Mouse (Mus musculus) retina, adult 2 months (tissue): ENCODE results near the gene Ndufa13.

Experiments
- DNase-seq: peaks from one replicate; pipeline ENCODE4 v3.0.0-alpha.2; 2012; ENCODE audit warnings: low read depth, low spot score

Ndufa13 gene

DNA sequence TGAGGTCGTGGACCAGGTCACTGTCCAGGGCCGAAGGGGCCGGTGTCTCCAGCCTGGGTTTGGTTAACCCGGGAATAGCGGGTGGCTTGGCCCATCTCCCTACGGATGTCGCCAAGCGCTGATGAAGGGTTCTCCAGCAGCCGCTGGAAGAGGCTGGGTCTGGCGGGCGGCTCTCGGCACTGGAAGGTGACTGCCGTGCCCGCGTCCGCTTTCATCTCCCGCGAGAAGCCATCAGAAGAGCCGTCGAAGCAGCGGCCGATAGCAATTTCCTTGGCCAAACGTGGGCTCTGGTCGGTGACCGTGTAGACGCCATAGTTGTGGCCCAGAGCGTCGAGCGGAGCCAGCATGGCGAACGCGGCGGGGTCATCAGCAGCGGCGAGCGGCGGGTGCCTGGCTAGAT lies 21.5 kb downstream of the Ndufa13 start:
- DNase-seq = no peak

DNA sequence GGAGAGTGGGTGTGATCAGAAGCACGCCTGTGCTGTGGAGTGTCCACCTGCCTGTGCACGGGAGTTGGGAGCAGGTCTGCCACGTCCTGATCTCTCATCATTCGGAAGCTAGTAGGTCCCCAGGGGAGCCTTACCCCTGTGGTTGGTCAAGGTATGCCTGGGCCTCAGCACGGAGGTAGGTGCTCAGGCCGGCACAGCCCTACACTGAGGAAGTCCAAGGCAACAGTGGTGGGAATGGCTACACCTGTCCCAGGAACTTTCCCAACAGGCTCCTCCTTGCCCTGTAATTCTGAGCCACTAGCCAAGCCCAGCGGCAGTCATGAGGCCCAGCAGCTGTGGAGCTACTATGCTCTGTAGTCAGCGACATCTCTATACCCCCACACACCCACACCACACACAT lies 22.7 kb downstream of the Ndufa13 start:
- no peak for DNase-seq

DNA sequence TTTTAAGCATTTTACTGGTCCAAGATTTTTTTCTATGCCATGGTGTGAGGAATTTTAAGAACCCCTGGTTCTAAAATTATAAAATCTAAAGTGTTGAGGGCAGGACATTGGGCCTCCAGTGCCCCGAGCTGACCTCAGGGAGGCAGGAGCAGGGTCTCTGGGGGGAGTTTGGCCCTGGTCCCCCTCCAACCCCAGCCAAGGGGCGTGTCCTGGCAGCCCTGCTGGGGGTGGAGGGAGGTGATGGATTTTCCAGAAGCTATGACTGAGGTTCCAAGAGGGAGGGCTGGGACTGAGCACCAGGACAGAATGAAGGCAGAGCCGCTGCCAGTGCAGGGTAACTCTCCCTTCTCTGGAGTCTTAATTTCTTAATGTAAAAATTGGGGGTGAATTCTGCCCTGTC lies 24.4 kb downstream of the Ndufa13 start:
- DNase-seq = no peak

DNA sequence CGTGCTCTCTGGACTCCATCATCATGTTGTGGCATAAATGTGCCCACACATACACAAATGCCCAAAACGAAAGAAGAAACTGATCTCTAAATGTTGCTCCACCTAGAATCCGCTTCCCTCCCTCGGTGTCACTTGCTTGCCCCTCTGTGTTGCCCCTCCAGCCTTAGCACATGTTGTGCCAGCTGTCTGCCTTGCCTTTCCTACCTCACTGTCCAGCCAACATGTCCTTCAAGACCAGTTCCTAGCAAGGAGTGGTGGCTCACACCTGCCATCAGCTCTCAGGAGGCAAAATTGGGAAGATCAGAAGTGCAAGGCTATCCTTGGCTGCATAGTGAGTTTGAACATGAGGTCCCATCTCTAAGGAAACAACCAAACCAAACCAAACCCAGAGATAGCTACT lies 25.0 kb downstream of the Ndufa13 start:
- DNase-seq = no peak

DNA sequence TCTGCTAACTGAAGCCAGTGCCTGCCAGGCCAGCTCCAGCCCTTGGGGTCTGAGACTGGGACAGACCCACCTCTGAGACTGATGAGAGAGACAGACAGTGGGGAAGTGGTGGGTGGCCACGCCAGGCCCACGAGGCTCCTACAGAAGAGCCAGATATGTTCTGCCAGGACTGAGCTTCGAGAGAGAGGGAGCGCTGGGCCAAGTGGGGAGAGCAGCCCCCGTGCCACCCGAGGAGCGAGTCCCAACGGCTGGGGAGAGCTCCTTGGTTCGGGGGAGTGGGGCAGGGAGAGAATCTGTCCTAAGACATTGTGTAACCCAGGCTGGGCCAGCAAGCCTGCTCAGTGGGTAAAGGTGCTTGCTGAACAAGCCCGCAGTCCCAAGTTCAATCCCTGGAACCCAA lies 25.4 kb downstream of the Ndufa13 start:
- DNase-seq = no peak

DNA sequence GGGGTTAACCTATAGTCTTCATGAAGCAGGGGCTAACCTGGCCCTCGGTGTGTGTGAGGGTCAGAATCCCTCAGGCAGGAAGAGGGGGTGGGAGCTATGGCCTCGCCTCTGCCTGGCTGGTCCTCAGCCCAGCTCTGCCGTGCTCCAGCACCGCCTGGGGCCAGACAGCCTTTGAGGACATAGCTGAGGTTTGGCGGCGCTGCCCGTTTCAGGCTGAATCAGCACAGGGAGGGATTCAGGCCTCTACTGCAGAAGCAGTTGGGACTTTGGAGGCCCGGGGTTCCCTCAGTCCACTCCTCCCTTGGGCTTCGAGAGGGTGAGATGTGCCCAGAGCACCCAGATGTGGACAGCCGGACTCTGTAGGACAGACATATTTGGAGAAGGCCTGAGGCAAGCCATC lies 26.3 kb downstream of the Ndufa13 start:
- no peak for DNase-seq

DNA sequence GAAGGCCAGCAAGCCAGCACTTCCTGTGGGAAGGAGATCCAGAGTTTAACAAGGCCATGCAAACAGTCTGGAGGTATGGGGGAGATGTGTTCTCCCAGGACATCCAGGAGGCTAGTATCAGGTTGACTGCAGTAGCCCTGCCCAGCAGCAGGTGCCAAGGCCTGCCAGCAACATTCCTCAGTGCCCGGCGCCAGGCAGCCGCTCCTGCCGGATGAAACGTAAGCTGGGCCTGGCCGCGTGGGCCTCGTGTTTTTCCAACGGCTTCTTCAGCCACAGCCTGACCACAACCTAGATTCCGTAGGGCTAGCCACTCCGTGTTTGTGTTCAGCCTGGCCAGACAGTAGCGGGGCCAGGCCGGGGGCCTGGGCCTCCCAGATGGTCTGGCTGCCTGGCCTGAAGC lies 27.7 kb downstream of the Ndufa13 start:
- DNase-seq = no peak

DNA sequence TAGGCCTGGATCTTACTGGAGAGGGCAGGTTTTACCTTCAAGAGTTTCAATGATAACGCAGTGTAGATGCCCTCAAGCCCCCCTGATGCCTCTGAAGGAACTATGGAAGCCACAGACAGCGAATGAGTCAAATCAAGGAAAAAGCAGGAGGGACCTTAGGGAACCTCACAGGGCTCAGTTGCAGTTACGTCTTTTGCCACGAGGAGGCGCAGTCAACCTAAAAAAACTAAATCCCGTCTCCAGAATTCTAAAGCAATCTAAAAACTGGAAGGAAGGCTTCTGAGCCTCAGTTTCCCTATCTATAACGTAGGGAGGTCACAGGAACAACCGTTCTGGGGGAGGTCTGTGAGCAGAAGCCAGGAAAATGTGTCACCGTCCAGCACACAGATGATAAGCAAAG lies 28.2 kb downstream of the Ndufa13 start:
- peak; percentile 34 for DNase-seq

DNA sequence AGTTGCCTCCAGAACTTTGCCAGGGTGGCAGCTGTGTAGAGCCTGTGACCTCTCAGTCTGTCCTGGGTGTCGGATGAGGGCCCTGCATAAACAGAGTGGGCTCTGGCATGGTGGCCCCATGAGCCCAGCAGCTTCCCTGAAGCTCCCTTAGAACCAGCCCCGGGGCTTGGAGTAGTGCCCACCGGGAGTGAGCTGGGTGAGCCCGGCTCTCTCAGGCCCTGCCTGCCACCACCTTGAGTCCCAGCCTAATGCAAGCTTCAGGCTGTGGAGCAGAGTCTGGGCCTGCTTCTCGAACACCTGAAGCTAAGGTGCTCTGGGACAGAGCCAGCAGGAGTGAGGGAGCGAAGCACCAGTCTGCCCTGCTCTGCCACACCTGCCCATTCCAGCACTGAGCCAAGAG lies 31.5 kb downstream of the Ndufa13 start:
- no peak for DNase-seq

DNA sequence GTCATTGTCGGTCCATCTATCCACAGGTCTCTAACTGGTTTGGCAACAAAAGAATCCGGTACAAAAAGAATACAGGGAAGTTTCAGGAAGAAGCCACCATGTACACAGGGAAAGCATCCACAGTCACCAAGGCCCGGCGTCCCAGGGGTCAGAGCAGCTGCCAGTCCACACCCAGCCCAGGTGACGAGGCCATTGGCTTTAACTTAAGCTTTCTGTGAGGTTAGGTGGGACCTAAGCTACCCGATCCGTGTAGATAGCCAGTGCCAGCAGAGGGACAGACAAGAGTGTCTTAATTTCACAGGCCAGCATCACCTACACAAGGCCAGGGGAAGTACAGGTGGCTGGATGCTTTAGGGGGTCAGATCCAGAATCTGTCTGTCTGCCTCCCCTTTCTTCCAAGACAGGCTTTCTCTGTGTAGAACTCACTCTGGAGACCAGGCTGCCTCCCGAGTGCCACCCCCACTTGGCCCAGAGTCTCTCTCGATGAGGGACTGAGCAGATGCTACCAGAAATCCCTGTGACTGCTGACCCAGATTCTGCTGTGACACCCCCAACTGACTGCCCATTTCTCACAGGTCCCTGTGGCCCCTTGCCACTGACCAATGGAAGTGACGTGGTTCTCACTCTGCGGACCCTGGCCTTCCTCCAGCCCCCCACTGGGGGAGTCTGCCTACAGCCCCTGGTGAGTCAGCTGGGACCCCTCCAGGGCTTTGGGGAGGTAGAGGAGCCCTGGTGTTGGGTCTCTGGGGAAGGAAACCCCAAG lies 32.2 kb downstream of the Ndufa13 start:
- no peak for DNase-seq

DNA sequence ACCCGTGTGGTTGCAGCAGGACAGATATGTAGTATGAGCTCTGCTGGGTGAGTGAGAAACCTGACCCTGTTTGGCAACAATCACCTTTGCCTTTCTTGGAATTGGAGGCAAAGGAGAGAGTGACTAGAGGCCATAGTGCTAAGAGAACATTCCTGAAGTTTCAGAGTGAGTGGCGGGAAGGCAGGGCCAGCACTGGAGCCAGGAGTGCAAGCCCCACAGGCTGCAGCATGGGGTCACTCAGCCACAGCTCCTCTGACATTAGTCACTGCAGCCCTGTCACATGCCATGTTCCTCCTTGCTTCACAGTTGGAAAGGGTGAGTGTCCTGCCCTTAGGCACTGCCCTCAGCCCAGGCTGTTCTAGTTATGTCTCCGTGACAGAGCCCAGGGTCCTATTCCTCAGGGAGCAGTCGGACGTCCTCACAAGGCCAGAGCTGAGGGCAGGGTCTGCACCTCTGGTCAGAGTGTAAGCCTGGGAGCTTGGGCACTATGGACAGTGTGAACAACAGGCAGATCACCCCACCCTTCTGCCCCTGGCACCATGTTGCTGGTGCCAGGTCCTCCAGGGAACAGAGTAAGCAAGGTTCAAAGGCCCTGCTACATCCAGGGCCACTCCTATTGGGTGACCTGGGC lies 34.5 kb downstream of the Ndufa13 start:
- no peak for DNase-seq

DNA sequence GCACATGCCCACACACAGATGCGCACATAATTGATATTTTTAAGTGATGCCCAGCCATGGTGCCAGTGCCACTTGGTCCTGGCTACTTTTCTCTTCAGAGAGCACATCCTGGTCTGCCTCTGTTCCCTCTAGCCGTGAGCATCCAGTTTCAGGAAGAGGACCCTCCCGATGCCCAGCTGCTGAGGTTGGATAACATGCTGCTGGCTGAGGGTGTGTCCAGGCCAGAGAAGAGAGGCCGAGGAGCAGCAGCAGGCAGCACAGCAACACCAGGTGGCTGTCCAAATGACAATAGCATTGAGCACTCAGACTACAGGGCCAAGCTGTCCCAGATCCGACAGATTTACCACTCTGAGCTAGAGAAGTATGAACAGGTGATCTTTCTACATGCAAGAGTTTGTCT lies 38.2 kb downstream of the Ndufa13 start:
- DNase-seq = no peak

DNA sequence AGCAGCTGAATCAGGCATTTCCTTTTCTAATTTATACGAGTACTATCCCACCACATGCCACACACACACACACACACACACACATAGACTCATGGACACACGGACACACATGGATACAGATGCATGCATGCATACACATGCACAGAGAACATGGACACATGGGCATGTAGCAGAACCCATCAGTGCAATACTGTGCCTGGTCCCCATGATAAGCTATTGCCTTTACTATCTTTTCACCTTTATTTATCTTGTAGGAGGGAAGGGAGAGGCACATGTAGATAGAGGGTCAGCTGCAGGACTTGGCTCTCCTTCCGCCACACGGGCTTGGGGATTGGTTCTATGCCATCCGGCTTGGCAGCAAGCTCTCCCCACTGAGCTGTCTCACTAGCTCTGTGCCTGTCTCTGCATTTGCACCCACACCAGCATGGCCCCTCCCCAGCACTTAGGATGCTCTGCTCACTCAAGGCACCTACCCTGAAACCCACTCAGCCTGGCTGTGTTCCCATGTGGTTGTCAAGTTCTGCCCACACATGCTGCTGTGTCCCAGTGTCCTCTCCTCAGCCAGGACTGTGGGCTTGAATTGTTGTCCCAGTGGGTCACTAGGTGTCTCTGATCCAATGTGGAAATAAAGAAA lies 38.9 kb downstream of the Ndufa13 start:
- no peak for DNase-seq

DNA sequence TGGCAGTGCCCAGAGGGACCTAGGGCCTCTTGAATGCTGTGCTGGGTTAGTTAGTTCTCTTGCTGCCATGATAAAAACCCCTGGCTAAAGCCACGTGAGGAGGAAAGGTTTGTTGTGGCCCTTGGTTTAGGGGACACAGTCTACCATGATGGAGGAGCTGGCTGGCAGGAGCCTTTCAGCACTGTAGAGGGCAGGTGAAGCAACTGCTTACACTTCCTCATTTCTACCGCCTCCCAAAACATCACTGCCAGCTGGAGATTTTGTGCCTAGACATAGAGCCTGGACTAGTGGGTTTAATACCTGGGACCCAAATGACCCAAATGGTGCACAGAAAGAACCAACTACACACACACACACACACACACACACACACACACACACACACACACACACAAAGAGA lies 41.1 kb downstream of the Ndufa13 start:
- DNase-seq = no peak

DNA sequence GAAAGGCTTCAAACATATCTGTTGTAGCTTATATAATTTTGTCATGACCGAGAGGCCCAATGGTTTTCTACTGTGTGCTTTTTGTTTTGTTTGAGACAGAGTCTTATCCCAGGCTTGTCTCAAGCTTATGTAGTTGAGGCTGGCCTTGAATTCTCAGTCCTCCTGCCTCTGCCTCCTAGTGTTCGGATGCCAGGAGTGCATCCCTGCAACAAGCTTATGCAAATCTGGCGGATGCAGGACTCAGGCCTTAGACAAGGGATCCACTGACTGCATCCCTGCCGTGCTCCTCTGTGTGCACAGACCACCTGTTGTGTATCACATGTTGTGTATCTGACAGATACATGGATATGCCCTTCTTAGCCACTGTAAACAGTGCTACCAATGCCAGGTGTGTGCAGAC lies 41.6 kb downstream of the Ndufa13 start:
- no peak for DNase-seq

DNA sequence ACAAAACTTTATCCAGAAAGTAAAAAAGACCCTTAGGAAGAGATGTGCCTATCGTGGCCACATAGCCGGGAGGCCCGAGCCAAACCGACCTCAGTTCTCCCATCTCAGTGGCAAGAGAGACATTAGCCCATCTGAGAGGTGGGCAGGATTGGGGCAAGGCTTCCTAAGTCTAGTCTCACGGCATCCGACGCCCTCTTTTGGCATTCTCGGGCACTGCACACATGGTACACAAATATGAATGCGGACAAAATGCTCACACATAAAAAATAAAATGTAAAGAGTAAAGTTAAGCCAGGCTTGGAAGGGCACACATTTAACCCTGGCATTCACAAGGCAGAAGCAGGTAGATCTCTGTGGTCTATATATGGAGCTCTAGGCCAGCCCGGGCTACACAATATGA lies 48.5 kb downstream of the Ndufa13 start:
- no peak for DNase-seq

DNA sequence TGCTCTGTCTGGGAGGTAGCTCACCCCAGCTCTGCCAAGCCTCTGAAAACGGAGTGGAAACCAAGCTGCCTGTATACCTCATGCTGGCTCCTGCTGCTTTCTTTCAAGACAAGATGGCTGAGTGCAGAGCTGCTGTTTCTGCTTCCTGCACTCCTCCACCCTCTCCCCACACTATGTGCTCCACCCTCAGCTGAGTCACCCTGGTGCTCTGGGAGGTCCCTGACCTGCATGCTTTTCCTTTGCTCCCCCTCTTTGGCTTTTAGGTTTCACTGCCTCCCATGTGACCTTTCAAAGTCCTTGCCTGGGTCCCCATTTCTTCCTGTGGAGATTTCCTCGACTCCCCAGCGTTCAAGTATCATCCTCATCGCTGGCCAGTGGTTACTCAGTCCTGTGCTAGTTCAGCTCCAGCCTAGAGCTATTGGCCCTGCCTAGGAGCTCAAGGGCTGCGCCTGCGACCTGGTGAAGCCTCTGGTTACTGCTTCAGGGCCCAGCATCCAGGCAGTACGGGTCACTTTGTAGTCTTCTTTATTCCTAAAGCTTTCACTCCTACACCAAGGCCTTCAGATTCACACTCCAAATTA lies 51.3 kb downstream of the Ndufa13 start:
- DNase-seq = no peak

DNA sequence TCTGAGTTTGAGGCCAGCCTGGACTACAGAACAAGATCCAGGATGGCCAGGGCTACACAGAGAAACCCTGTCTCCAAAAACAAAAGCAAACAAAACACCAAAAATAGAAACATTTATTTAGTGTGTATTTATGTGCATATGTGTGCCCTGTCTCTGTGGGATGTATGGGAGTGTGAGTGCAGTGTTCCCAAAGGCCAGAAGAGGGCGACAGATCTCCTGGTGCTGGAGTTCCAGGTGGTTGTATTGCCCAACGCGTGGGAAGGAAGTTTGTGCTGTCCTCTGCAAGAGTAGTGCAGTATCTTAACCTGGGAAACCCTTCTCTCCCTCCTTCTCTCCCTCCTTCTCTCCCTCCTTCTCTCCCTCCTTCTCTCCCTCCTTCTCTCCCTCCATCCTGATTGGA lies 52.5 kb downstream of the Ndufa13 start:
- DNase-seq = no peak

DNA sequence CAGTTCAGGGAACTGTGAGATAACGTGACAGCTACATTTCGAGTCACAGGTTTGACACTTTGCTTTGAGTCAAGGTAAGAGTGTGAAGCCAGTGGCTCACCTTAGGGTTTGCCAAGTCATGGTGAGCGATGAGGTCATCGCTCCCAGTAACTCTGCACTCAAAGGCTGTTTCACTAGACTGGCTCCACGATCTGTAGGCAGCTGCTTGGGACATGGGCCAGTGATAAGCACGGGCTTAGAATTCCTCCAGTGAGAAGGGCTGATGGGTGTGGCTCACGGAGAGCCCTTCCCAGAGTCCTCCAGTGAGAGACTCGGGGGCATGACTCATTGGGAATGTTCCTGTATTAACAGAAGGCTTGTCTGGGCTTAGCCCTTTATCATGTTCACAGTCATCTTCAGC lies 53.4 kb downstream of the Ndufa13 start:
- no peak for DNase-seq

DNA sequence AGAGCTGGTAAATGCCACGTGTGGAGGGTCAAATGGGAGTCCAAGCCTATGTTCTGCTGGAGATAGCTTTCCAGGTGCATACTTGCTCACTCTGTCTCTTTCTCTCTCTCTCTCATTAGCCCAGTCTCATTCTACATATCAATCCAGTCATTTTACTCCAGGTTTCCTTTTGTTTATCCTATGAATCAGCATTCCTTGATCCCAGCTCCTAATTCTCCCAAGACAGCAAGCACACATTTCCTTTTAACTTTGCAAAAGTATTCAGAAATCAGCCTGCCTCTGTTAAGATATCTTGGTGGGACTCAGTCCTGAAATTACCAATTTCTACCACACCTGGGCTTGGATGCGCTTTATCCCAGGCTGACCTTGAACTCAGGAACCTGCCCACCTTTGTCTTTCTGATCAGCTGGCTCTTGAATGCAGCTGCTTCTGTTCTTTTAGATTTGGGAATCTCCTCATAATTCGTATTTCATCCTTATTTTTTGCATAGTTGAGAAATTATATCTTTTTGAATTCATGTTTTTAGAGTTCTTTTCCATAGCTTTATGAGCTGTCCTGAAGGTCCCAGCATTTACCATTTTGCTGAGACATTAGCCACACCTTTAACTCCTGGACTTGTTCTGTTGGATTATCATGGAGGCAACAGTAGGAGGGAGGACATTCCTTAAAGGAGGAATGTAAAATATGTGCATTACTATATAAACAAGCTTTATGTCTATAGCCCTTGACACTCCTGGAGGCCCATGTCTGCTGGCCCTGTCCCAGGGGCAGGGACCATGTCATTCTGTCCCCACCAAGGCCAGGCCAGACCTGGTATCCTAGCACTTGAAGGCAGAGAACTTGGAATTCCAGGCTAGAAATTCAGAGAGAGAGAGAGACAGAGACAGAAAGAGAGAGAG lies 54.9 kb downstream of the Ndufa13 start:
- no peak for DNase-seq
